26 mouse cellular contexts compared by ENCODE assay signal in the genomic region with DNA sequence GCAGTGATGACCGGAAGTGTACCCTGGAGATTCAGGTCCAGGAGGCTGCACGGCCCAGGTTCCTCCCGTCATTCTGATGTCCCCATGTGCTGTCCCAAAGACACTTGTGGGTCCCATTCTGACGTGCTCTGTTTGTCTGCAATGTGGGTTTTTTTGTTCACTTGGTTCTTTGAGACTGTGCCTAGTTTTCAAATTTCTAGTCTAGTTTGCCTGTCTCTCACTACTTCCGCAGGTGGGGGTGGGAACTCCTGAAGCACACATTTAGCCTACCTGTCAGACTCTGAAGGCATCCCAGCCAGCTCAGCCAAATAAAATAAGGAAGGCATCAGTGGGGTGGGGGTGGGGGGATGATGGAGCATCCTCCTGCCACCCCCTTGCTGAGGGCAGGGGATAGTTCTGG. TPM values are rescaled to one million over a fixed set of nuclear protein-coding genes. Genes with fewer than 3 reads are reported as not detected.
A peak's percentile ranks its signal among the peaks of the same experiment; 100 is the strongest.
DNase-seq lines count a peak whose midpoint lies in the region; ATAC-seq and TF ChIP-seq lines count a peak whose summit lies in the region.
"Had no signal": no experiment of that assay in that cellular context is flagged by ENCODE, and none has a peak within 500 bp of the region (broad histone marks: within the 10 kb centered on the region; RNA-seq: fewer than 3 reads in every experiment).

No protein-coding gene starts in this region.

- H3K27me3 ChIP-seq in megakaryocyte, embryonic 14.5 days (replicated peaks) = no peaks in the 10 kb centered on the region
- no peaks in the 10 kb centered on the region for H3K27me3 ChIP-seq in ES-Bruce4 (ENCODE audit: control insufficient read depth, insufficient read depth, low read length, poor library complexity, severe bottlenecking)
- no peaks in the 10 kb centered on the region for H3K27me3 ChIP-seq in liver, embryonic 16.5 days (ENCODE audit: control insufficient read depth, insufficient read depth, low read depth, low read length)
- no peaks in the 10 kb centered on the region for H3K27me3 ChIP-seq in stomach, postnatal 0 days (ENCODE audit: control insufficient read depth, insufficient read depth, low read length)
- H3K27me3 ChIP-seq: limb, embryonic 12.5 days had no signal

- TF ChIP-seq POLR2A in ES-Bruce4 (IDR thresholded peaks at IDR 0.05; ENCODE audit: insufficient read depth, low read length) = no peak

- peak; percentile 0 for DNase-seq in adrenal gland, postnatal 25 days
- DNase-seq in adrenal gland, postnatal 36 days = no peak
- DNase-seq in heart, postnatal 10 days = no peak
- DNase-seq in stomach, postnatal 0 days (ENCODE audit: low spot score) = no peak
- DNase-seq: adrenal gland, postnatal 10 days; cerebellum, adult 18-20 months; cerebellum, postnatal 25 days; heart, postnatal 14 days; kidney, adult 11 months; lung, adult 2 months; right cerebral cortex, adult 18-20 months had no signal

- H3K9me3 ChIP-seq in megakaryocyte, embryonic 14.5 days = no peaks in the 10 kb centered on the region
- H3K9me3 ChIP-seq in ES-Bruce4 (replicated peaks; ENCODE audit: control insufficient read depth, insufficient read depth, low read length, poor library complexity, severe bottlenecking) = no peaks in the 10 kb centered on the region
- H3K9me3 ChIP-seq in liver, embryonic 16.5 days (replicated peaks; ENCODE audit: control insufficient read depth, low read length) = no peaks in the 10 kb centered on the region
- no peaks in the 10 kb centered on the region for H3K9me3 ChIP-seq in stomach, postnatal 0 days (ENCODE audit: control insufficient read depth, low read length)
- H3K9me3 ChIP-seq: limb, embryonic 12.5 days had no signal

- TF ChIP-seq EP300 in ES-Bruce4 (IDR thresholded peaks at IDR 0.05; ENCODE audit: insufficient read depth, low read depth, low read length) = no peak
- no peak for TF ChIP-seq EP300 in stomach, postnatal 0 days (optimal IDR thresholded peaks at IDR 0.05)

- no peak for ATAC-seq in megakaryocyte, adult 5-6 weeks (ENCODE audit: poor library complexity, severe bottlenecking)
- no peak for ATAC-seq in liver, embryonic 16.5 days (ENCODE audit: low read depth)
- no peak for ATAC-seq in stomach, postnatal 0 days (ENCODE audit: low FRiP score, low TSS enrichment)
- ATAC-seq: forebrain, embryonic 16.5 days; hindbrain, postnatal 0 days had no signal

- no peak for TF ChIP-seq CTCF in ES-Bruce4 (IDR thresholded peaks at IDR 0.05; ENCODE audit: low read depth, low read length)
- TF ChIP-seq CTCF in stomach, postnatal 0 days (IDR thresholded peaks at IDR 0.05; ENCODE audit: low read depth) = no peak

- 0 out of 2 replicates have a peak overlapping the region, but pooled peaks have one; percentile 0 for H3K4me2 ChIP-seq in liver, embryonic 16.5 days (ENCODE audit: low read depth, low read length)
- no peak overlapping the region for H3K4me2 ChIP-seq in stomach, postnatal 0 days (replicated peaks; ENCODE audit: low read depth)
- H3K4me2 ChIP-seq: limb, embryonic 12.5 days had no signal

- intact Hi-C loops in heart, postnatal 10 days (cut with DNase I) = loop anchor here (10.0 kb wide), 1 partner anchor 233 kb away; no protein-coding TSS in a partner anchor

- H3K4me1 ChIP-seq in megakaryocyte, embryonic 14.5 days = peaks cover 79% of the 10 kb centered on the region
- peaks cover 12% of the 10 kb centered on the region for H3K4me1 ChIP-seq in ES-Bruce4 (ENCODE audit: control insufficient read depth, insufficient read depth, low read length)
- peaks cover 53% of the 10 kb centered on the region for H3K4me1 ChIP-seq in liver, embryonic 16.5 days (ENCODE audit: control insufficient read depth, low read depth, low read length)
- H3K4me1 ChIP-seq in stomach, postnatal 0 days (replicated peaks; ENCODE audit: control insufficient read depth, insufficient read depth) = no peaks in the 10 kb centered on the region; the same call in 1 of the 2 replicates

- H3K9ac ChIP-seq in ES-Bruce4 (ENCODE audit: low read depth, poor library complexity, severe bottlenecking) = 0 out of 2 replicates have a peak overlapping the region, but pooled peaks have one; percentile 9
- no peak overlapping the region for H3K9ac ChIP-seq in liver, embryonic 16.5 days (ENCODE audit: low read depth, low read length)
- H3K9ac ChIP-seq in stomach, postnatal 0 days (ENCODE audit: low read length) = no peak overlapping the region

- H3K27ac ChIP-seq in ES-Bruce4 (ENCODE audit: insufficient read depth, low read length) = no peak overlapping the region; the same call in 1 of the 2 replicates
- no peak overlapping the region for H3K27ac ChIP-seq in liver, embryonic 16.5 days (ENCODE audit: low read length)
- H3K27ac ChIP-seq in stomach, postnatal 0 days (replicated peaks) = no peak overlapping the region
- H3K27ac ChIP-seq: hindbrain, postnatal 0 days; limb, embryonic 12.5 days had no signal

- peak overlapping the region; percentile 96 for H3K4me3 ChIP-seq in megakaryocyte, embryonic 14.5 days (replicated peaks)
- no peak overlapping the region for H3K4me3 ChIP-seq in ES-Bruce4 (ENCODE audit: low read depth, low read length)
- no peak overlapping the region for H3K4me3 ChIP-seq in liver, embryonic 16.5 days (ENCODE audit: low read depth, low read length)
- H3K4me3 ChIP-seq in stomach, postnatal 0 days (ENCODE audit: low read depth, low read length) = no peak overlapping the region
- H3K4me3 ChIP-seq: limb, embryonic 12.5 days had no signal

- 80% methylated on average over 5 of the region's 5 CpGs for WGBS in liver, embryonic 16.5 days (ENCODE audit: insufficient replicate concordance)
- WGBS in stomach, postnatal 0 days = 92% methylated on average over 5 of the region's 5 CpGs

- peaks cover 55% of the 10 kb centered on the region for H3K36me3 ChIP-seq in megakaryocyte, embryonic 14.5 days (replicated peaks; ENCODE audit: low read length)
- peaks cover 21% of the 10 kb centered on the region for H3K36me3 ChIP-seq in ES-Bruce4 (ENCODE audit: control insufficient read depth, insufficient read depth, low read length, poor library complexity, severe bottlenecking)
- peaks cover 31% of the 10 kb centered on the region for H3K36me3 ChIP-seq in liver, embryonic 16.5 days (ENCODE audit: control insufficient read depth, insufficient read depth)
- peaks cover 15% of the 10 kb centered on the region for H3K36me3 ChIP-seq in stomach, postnatal 0 days (ENCODE audit: control insufficient read depth, insufficient read depth, low read length)

RNA-seq across cellular contexts. Expression of gene Grk6, which starts 3.3 kb away (rescaled TPM):
- total RNA-seq in adrenal gland, postnatal 25 days (2021) = 47.9 and 62.1 TPM in 2 replicates
- 10 to 100 TPM; 34.5 to 49.4 TPM for total RNA-seq in adrenal gland, postnatal 36 days (2021)
- polyA plus RNA-seq in megakaryocyte, embryonic 14.5 days (2012; ENCODE audit: insufficient read depth, low replicate concordance) = 33.8 and 54.2 TPM in 2 replicates
- 87.3 and 89.9 TPM in 2 replicates for total RNA-seq in megakaryocyte, adult 5-6 weeks (2015)
- total RNA-seq in megakaryocyte, adult 5-6 weeks (2017) = 144 and 155 TPM in 2 replicates
- polyA plus RNA-seq in ES-Bruce4 (2011; ENCODE audit: insufficient read depth, insufficient read length, low read depth, missing spikeins) = 58.2 and 63.4 TPM in 2 replicates
- 10.4 and 12.1 TPM in 2 replicates for polyA plus RNA-seq in liver, embryonic 16.5 days (2015; fragmentation: Nextera tagmentation; extraction: Ambion mirVana)
- total RNA-seq in heart, postnatal 10 days (2021) = 10 to 100 TPM; 26.3 to 28.5 TPM
- 17.7 and 19.0 TPM in 2 replicates for polyA plus RNA-seq in stomach, postnatal 0 days (2015; fragmentation: Nextera tagmentation; extraction: Ambion mirVana)

RNA-seq across cellular contexts. Expression of gene Prr7, which starts 15.9 kb away (rescaled TPM):
- 3.8 and 3.9 TPM in 2 replicates for total RNA-seq in adrenal gland, postnatal 25 days (2021)
- 1 to 10 TPM; 1.9 to 3.3 TPM for total RNA-seq in adrenal gland, postnatal 36 days (2021)
- polyA plus RNA-seq in megakaryocyte, embryonic 14.5 days (2012; ENCODE audit: insufficient read depth, low replicate concordance) = 5.3 and 21.1 TPM in 2 replicates
- 1.1 and 1.2 TPM in 2 replicates for total RNA-seq in megakaryocyte, adult 5-6 weeks (2015)
- total RNA-seq in megakaryocyte, adult 5-6 weeks (2017) = 1.4 and 1.8 TPM in 2 replicates
- polyA plus RNA-seq in ES-Bruce4 (2011; ENCODE audit: insufficient read depth, insufficient read length, low read depth, missing spikeins) = 3.1 and 3.4 TPM in 2 replicates
- polyA plus RNA-seq in liver, embryonic 16.5 days (2015; fragmentation: Nextera tagmentation; extraction: Ambion mirVana) = not detected in 2 replicates
- total RNA-seq in heart, postnatal 10 days (2021) = 1 to 10 TPM; 1.7 to 1.8 TPM
- 0.13 and 0.28 TPM in 2 replicates for polyA plus RNA-seq in stomach, postnatal 0 days (2015; fragmentation: Nextera tagmentation; extraction: Ambion mirVana)
- polyA plus RNA-seq: activated CD4-positive, CD25-positive, alpha-beta regulatory T cell, adult 4 months had no signal

RNA-seq across cellular contexts. Expression of gene F12, which starts 21.5 kb away (rescaled TPM):
- 0.15 and 3.3 TPM in 2 replicates for total RNA-seq in adrenal gland, postnatal 25 days (2021)
- total RNA-seq in adrenal gland, postnatal 36 days (2021) = under 1 TPM in 1 of 2 experiments, not detected in 1; 0.30 TPM
- polyA plus RNA-seq in megakaryocyte, embryonic 14.5 days (2012; ENCODE audit: insufficient read depth, low replicate concordance) = 0.54 TPM in 1 of 2 replicates, not detected in the other
- total RNA-seq in megakaryocyte, adult 5-6 weeks (2015) = 0.13 and 0.21 TPM in 2 replicates
- total RNA-seq in megakaryocyte, adult 5-6 weeks (2017) = not detected in 2 replicates
- not detected in 2 replicates for polyA plus RNA-seq in ES-Bruce4 (2011; ENCODE audit: insufficient read depth, insufficient read length, low read depth, missing spikeins)
- 147 and 184 TPM in 2 replicates for polyA plus RNA-seq in liver, embryonic 16.5 days (2015; fragmentation: Nextera tagmentation; extraction: Ambion mirVana)
- total RNA-seq in heart, postnatal 10 days (2021) = not detected
- 0.41 and 0.68 TPM in 2 replicates for polyA plus RNA-seq in stomach, postnatal 0 days (2015; fragmentation: Nextera tagmentation; extraction: Ambion mirVana)
- total RNA-seq: granulocyte monocyte progenitor cell, adult 5-6 weeks; heart, postnatal 14 days; hindbrain, postnatal 0 days had no signal
- polyA plus RNA-seq: activated CD4-positive, CD25-positive, alpha-beta regulatory T cell, adult 4 months; forebrain, embryonic 16.5 days; limb, embryonic 12.5 days; neural tube, embryonic 11.5 days; stomach, embryonic 14.5 days had no signal

RNA-seq across cellular contexts. Expression of gene Pfn3, which starts 33.1 kb away (rescaled TPM):
- total RNA-seq in adrenal gland, postnatal 25 days (2021) = not detected in 2 replicates
- total RNA-seq in adrenal gland, postnatal 36 days (2021) = not detected
- not detected in 2 replicates for polyA plus RNA-seq in megakaryocyte, embryonic 14.5 days (2012; ENCODE audit: insufficient read depth, low replicate concordance)
- not detected in 2 replicates for total RNA-seq in megakaryocyte, adult 5-6 weeks (2015)
- not detected in 2 replicates for total RNA-seq in megakaryocyte, adult 5-6 weeks (2017)
- polyA plus RNA-seq in ES-Bruce4 (2011; ENCODE audit: insufficient read depth, insufficient read length, low read depth, missing spikeins) = not detected in 2 replicates
- polyA plus RNA-seq in liver, embryonic 16.5 days (2015; fragmentation: Nextera tagmentation; extraction: Ambion mirVana) = not detected in 2 replicates
- not detected for total RNA-seq in heart, postnatal 10 days (2021)
- not detected in 2 replicates for polyA plus RNA-seq in stomach, postnatal 0 days (2015; fragmentation: Nextera tagmentation; extraction: Ambion mirVana)
- total RNA-seq: adrenal gland, postnatal 10 days; gastrocnemius, adult 18-20 months; granulocyte monocyte progenitor cell, adult 5-6 weeks; heart, postnatal 14 days had no signal
- polyA plus RNA-seq: activated CD4-positive, CD25-positive, alpha-beta regulatory T cell, adult 4 months; heart, embryonic 11.5 days; large intestine, adult 2 months; limb, embryonic 12.5 days; lung, adult 2 months; neural tube, embryonic 11.5 days; stomach, embryonic 14.5 days; urinary bladder, adult 2 months had no signal

RNA-seq across cellular contexts. Expression of gene Dbn1, which starts 39.8 kb away (rescaled TPM):
- 14.6 and 19.1 TPM in 2 replicates for total RNA-seq in adrenal gland, postnatal 25 days (2021)
- 10 to 100 TPM; 16.0 to 18.0 TPM for total RNA-seq in adrenal gland, postnatal 36 days (2021)
- polyA plus RNA-seq in megakaryocyte, embryonic 14.5 days (2012; ENCODE audit: insufficient read depth, low replicate concordance) = 1.8 and 5.0 TPM in 2 replicates
- total RNA-seq in megakaryocyte, adult 5-6 weeks (2015) = 0.18 TPM in 1 of 2 replicates, not detected in the other
- 0.57 and 2.9 TPM in 2 replicates for total RNA-seq in megakaryocyte, adult 5-6 weeks (2017)
- 43.6 and 44.3 TPM in 2 replicates for polyA plus RNA-seq in ES-Bruce4 (2011; ENCODE audit: insufficient read depth, insufficient read length, low read depth, missing spikeins)
- 6.1 and 7.7 TPM in 2 replicates for polyA plus RNA-seq in liver, embryonic 16.5 days (2015; fragmentation: Nextera tagmentation; extraction: Ambion mirVana)
- 10 to 100 TPM; 53.7 to 58.2 TPM for total RNA-seq in heart, postnatal 10 days (2021)
- 39.3 and 40.4 TPM in 2 replicates for polyA plus RNA-seq in stomach, postnatal 0 days (2015; fragmentation: Nextera tagmentation; extraction: Ambion mirVana)
